Mouse (Mus musculus) neural tube, embryonic 11.5 days (tissue): ENCODE measurements around the gene Mboat7. TPM values are rescaled to one million over a fixed set of nuclear protein-coding genes. Genes with fewer than 3 reads are reported as not detected.
"Not testable (repeated sequence)": the region's sequence is repeated elsewhere in the genome, so short reads cannot be mapped to it uniquely, and the experiment has no call there.

Source experiments
- ATAC-seq: fragments of 200-750 bp; cut with Nextera tagmentation; 2 replicates; pipeline ENCODE4 v1.8.0; 2017; ENCODE audit warnings: moderate number of reproducible peaks, mild to moderate bottlenecking, moderate TSS enrichment, moderate library complexity; ENCODE audit not compliant: insufficient read depth, low FRiP score, low TSS enrichment
- DNase-seq: peaks from one replicate; pipeline ENCODE4 v3.0.0-alpha.2; 2015; ENCODE audit warnings: low spot score
- H3K27ac ChIP-seq: fragments of 300-500 bp; sonication (generic); 2 replicates; pipeline ENCODE4 v1.5.1; 2014; ENCODE audit warnings: low read depth, mild to moderate bottlenecking, low read length
- H3K27me3 ChIP-seq: fragments of 300-500 bp; sonication (generic); 2 replicates; pipeline ENCODE4 v1.6.1; 2014; ENCODE audit warnings: mild to moderate bottlenecking, low read length, mixed read lengths; ENCODE audit not compliant: control insufficient read depth, insufficient read depth
- H3K36me3 ChIP-seq: fragments of 300-500 bp; sonication (generic); 2 replicates; pipeline ENCODE4 v1.6.1; 2014; ENCODE audit warnings: mild to moderate bottlenecking, low read length, moderate library complexity, mixed read lengths; ENCODE audit not compliant: control insufficient read depth, insufficient read depth
- H3K4me1 ChIP-seq: fragments of 300-500 bp; sonication (generic); 2 replicates; pipeline ENCODE4 v1.6.1; 2014; ENCODE audit warnings: low read length, mixed read lengths; ENCODE audit not compliant: control insufficient read depth, insufficient read depth
- H3K4me2 ChIP-seq: fragments of 300-500 bp; sonication (generic); 2 replicates; pipeline ENCODE4 v1.6.1; 2014; ENCODE audit warnings: low read depth, mild to moderate bottlenecking, moderate library complexity
- H3K4me3 ChIP-seq: fragments of 300-500 bp; sonication (generic); 2 replicates; pipeline ENCODE4 v1.5.1; 2014; ENCODE audit warnings: low read depth, low read length
- H3K9ac ChIP-seq: fragments of 300-500 bp; sonication (generic); 2 replicates; pipeline ENCODE4 v1.6.1; 2014; ENCODE audit warnings: mild to moderate bottlenecking, low read length
- H3K9me3 ChIP-seq: fragments of 300-500 bp; sonication (generic); 2 replicates; pipeline ENCODE4 v1.6.1; 2016; ENCODE audit warnings: low read length; ENCODE audit not compliant: control insufficient read depth
- WGBS: fragments of 180-500 bp; shearing (Covaris S2); extraction: QIAGEN DNeasy Blood & Tissue Kit; methylation state at CpG from one replicate; pipeline ENCODE4 v1.1.7; 2014; 5-methylcytosine and 5-hydroxymethylcytosine counted together
- polyA plus RNA-seq: library from polyadenylated mRNA; unstranded; fragments of >200 nt; fragmentation: Nextera tagmentation; extraction: Ambion mirVana; gene quantifications from 2 replicates; pipeline ENCODE4 v1.2.1, GENCODE M21; 2014

Mboat7 gene
- polyA plus RNA-seq: 30.2 and 33.5 TPM in 2 replicates

- H3K9me3 ChIP-seq: no peaks in the 10 kb centered on the region
- H3K4me3 ChIP-seq: peak within 1 kb of the TSS; percentile 53
- peak within 1 kb of the TSS; percentile 88 for H3K27ac ChIP-seq
- H3K27me3 ChIP-seq: no peaks in the 10 kb centered on the region
- peak within 1 kb of the TSS; percentile 78 for H3K4me2 ChIP-seq
- ATAC-seq: peak; percentile 88
- H3K9ac ChIP-seq: peak within 1 kb of the TSS; percentile 75
- DNase-seq: peak; percentile 94
- 0 out of 2 replicates have a peak, but pooled peaks cover 11% of the 10 kb centered on the region for H3K4me1 ChIP-seq
- no peaks in the 10 kb centered on the region; the same call in 1 of the 2 replicates for H3K36me3 ChIP-seq
- WGBS: under 1% methylated on average over 55 of the region's 55 CpGs
Measured at GRCm38 (mm10) chr7:3692987-3693808, at the start of gene Mboat7. Gene Mboat7, minus strand, starts transcription at chr7:3693523.

GRCm38 (mm10) chr7:3732675-3733074 lies 39.4 kb upstream of the Mboat7 start:
- no CpG with 5 or more reads among the region's 1 CpGs for WGBS
- not testable (repeated sequence) for DNase-seq, H3K36me3 ChIP-seq, H3K9ac ChIP-seq, H3K27me3 ChIP-seq, H3K4me2 ChIP-seq, H3K4me3 ChIP-seq, ATAC-seq, H3K27ac ChIP-seq, H3K9me3 ChIP-seq, H3K4me1 ChIP-seq

- H3K4me1 ChIP-seq, H3K4me3 ChIP-seq, ATAC-seq, H3K27ac ChIP-seq, H3K9ac ChIP-seq, H3K9me3 ChIP-seq, H3K27me3 ChIP-seq, DNase-seq, H3K36me3 ChIP-seq, H3K4me2 ChIP-seq: not testable (repeated sequence)
Measured at GRCm38 (mm10) chr7:3725459-3725858, 32.1 kb upstream of the Mboat7 start.

- H3K9ac ChIP-seq, H3K4me2 ChIP-seq, H3K27ac ChIP-seq, H3K27me3 ChIP-seq, DNase-seq, H3K4me3 ChIP-seq, H3K4me1 ChIP-seq, H3K9me3 ChIP-seq, H3K36me3 ChIP-seq, ATAC-seq: not testable (repeated sequence)
- 56% methylated on average over 1 of the region's 3 CpGs for WGBS
Measured at GRCm38 (mm10) chr7:3720268-3720667, 26.9 kb upstream of the Mboat7 start, which contains the start of gene Pirb. Gene Pirb, minus strand, starts transcription at chr7:3720391.

DNA sequence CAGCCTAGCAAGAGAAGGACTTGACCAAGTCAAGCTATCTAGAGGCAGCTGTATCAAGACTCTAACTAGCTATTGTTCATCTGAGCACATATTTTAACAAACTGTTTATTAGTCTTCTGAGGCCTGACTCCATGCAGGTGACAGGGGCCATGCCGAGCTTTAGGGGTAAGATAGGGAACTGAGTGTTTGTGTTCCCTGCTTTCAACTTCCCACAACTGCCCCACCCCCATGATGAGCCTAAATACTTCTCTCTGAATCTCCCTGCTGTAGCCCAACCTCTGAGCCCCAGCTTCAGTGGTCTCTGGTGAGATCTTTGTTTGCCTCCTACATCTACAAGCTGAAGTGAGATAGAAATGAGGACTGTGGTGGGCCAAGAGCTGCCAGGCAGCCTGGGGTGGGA lies 21.9 kb upstream of the Mboat7 start:
- H3K9ac ChIP-seq: no peak overlapping the region
- no peaks in the 10 kb centered on the region for H3K27me3 ChIP-seq
- no peak overlapping the region for H3K4me3 ChIP-seq
- H3K9me3 ChIP-seq: no peaks in the 10 kb centered on the region
- H3K4me2 ChIP-seq: no peak overlapping the region
- ATAC-seq (no peak), DNase-seq (no peak)
- WGBS: 47% methylated on average over 1 of the region's 1 CpGs
- no peaks in the 10 kb centered on the region for H3K36me3 ChIP-seq
- no peaks in the 10 kb centered on the region for H3K4me1 ChIP-seq
- no peak overlapping the region for H3K27ac ChIP-seq

GRCm38 (mm10) chr7:3712264-3712942 lies 19.1 kb upstream of the Mboat7 start:
- DNase-seq (no peak), ATAC-seq (no peak)
- Histone ChIP-seq H3K9me3 (no peaks in the 10 kb centered on the region), H3K4me3 (no peak overlapping the region), H3K36me3 (no peaks in the 10 kb centered on the region), H3K27me3 (no peaks in the 10 kb centered on the region), H3K4me2 (no peak overlapping the region), H3K27ac (no peak overlapping the region), H3K4me1 (no peaks in the 10 kb centered on the region), H3K9ac (no peak overlapping the region)
- 36% methylated on average over 5 of the region's 5 CpGs for WGBS

DNA sequence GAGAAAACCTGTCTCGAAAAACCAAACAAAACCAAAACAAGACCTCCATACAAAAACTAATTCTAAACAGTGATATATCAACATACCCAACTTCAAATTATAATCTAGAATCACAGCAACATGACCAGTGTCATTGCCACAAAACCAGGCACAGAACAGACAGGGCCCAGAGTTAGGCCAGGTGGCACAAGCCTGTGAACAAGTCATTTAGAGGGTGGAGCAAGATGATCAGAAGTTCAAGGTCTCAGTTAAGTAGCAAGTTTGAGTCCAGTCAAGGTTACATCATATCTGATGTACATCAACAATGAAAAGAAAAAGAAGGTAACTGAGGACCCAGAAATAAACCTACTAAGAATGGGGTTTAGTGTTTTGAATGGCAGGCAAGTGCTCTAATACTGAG lies 15.7 kb upstream of the Mboat7 start:
- no peak for DNase-seq
- no peaks in the 10 kb centered on the region for H3K27me3 ChIP-seq
- 87% methylated on average over 1 of the region's 1 CpGs for WGBS
- H3K9me3 ChIP-seq: no peaks in the 10 kb centered on the region
- H3K36me3 ChIP-seq: peaks cover 3% of the 10 kb centered on the region; the same call in 1 of the 2 replicates
- peaks cover 5% of the 10 kb centered on the region for H3K4me1 ChIP-seq
- no peak for ATAC-seq
- no peak overlapping the region for H3K27ac ChIP-seq
- H3K4me3 ChIP-seq: no peak overlapping the region
- no peak overlapping the region for H3K4me2 ChIP-seq
- no peak overlapping the region for H3K9ac ChIP-seq

DNA sequence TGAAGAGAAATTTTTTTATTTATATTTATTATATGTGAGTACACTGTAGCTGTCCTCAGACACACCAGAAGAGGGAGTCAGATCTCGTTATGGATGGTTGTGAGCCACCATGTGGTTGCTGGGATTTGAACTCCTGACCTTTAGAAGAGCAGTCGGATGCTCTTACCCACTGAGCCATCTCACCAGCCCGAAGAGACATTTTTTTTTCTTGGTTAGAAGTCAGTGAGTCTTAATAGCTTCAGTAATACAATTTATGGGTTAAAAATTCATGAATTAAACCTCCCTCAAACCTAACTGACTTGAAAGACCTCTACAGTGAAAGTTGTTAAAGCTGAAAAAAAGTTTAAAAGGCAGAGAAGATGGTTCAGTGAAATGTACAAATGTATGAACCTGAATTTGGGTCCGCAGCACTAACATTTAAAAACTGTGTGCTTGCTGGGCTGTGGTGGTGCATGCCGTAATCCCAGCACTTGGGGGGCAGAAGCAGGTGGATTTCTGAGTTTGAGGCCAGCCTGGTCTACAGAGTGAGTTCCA lies 15.2 kb upstream of the Mboat7 start:
- not testable (repeated sequence) for ATAC-seq, H3K4me3 ChIP-seq, H3K27me3 ChIP-seq, H3K36me3 ChIP-seq, H3K27ac ChIP-seq, H3K4me1 ChIP-seq, H3K9ac ChIP-seq, H3K9me3 ChIP-seq, DNase-seq, H3K4me2 ChIP-seq
- 40% methylated on average over 5 of the region's 5 CpGs for WGBS
